Mouse (Mus musculus) lung, adult 2 months (tissue): ENCODE data around the gene Pm20d2. TPM values are rescaled to one million over a fixed set of nuclear protein-coding genes. Genes with fewer than 3 reads are reported as not detected.
A peak's percentile ranks its signal among the peaks of the same experiment; 100 is the strongest.

ENCODE experiments used
- DNase-seq: peaks from one replicate; pipeline ENCODE4 v3.0.0; 2022
- H3K4me1 ChIP-seq: fragments of 200-500 bp; 2 replicates; pipeline ENCODE4 v1.6.1; 2011; ENCODE audit warnings: low read length; ENCODE audit not compliant: control insufficient read depth, insufficient read depth
- H3K4me3 ChIP-seq: fragments of 200-500 bp; replicated peaks from 2 replicates; pipeline ENCODE3; 2011; ENCODE audit warnings: low read depth, mild to moderate bottlenecking, control low read depth, low read length; ENCODE audit errors: extremely low read depth
- CTCF ChIP-seq: fragments of 200-500 bp; IDR thresholded peaks from 2 replicates; pipeline ENCODE4 v1.5.1; 2011; ENCODE audit warnings: mild to moderate bottlenecking, low read length, control low read depth; ENCODE audit not compliant: insufficient read depth
- POLR2A ChIP-seq: fragments of 200-500 bp; IDR thresholded peaks from 2 replicates; pipeline ENCODE4 v1.6.1; 2011; ENCODE audit warnings: low read depth, mild to moderate bottlenecking, control low read depth, low read length, borderline replicate concordance; ENCODE audit errors: extremely low read depth
- WGBS: fragments of 180-500 bp; shearing (Covaris S2); methylation state at CpG from one replicate; pipeline ENCODE4 v1.1.7; 2018; 5-methylcytosine and 5-hydroxymethylcytosine counted together
- polyA plus RNA-seq: library from polyadenylated mRNA; depleted of rRNA; stranded (reverse); fragments of >200 nt; gene quantifications from 2 replicates; pipeline ENCODE4 v1.2.3, GENCODE M21; 2012; rRNA removed

Gene Pm20d2
- polyA plus RNA-seq: 4.7 and 5.5 TPM in 2 replicates

- H3K4me3 ChIP-seq: peak within 1 kb of the TSS; percentile 23
- no peak for DNase-seq
- WGBS: 17% methylated on average over 6 of the region's 6 CpGs
- H3K4me1 ChIP-seq: no peaks in the 10 kb centered on the region; the same call in 1 of the 2 replicates
- no peak for TF ChIP-seq CTCF
- TF ChIP-seq POLR2A: no peak
Observed at GRCm38 (mm10) chr4:33189735-33190036, at the start of gene Pm20d2. Pm20d2 (minus strand) TSS chr4:33189737.

DNA sequence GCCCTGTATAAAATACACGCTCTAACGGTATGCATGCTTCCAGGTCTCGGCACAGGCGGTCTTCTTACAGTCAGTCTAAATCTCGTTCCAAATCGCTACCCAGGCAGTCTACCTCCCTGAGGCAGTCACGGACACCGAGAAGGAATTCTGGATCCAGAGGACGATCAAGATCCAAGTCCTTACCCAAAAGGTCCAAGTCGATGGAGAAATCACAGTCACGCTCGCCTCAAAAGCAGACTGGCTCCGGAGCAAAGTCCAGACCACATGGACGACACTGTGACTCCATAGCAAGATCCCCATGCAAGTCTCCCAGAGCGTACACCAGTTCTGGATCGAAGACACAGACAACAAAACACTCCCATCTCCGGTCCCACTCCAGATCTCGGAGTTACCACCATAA is 41.3 kb upstream of the Pm20d2 start:
- Histone ChIP-seq H3K4me3 (no peak overlapping the region), H3K4me1 (no peaks in the 10 kb centered on the region)
- TF ChIP-seq POLR2A: no peak
- 90% methylated on average over 18 of the region's 18 CpGs for WGBS
- no peak for DNase-seq

DNA sequence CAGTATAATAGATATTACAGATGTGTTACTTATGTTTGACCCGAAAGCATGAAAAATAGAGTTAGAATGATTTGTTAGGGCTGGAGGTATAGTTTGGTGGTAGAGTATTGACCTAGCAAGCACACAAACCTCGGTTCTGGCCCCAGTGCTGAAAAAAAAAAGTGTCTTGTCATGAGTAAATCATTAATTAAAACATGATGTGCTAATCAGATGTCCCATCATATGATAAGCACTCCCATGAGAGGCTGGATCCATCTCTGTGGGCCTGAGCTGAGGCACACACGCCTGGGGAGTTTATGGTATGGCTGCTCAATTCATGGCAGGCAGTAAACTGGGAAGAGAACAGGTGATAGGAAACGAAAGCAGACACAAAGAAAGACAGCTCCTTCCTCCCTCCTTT is 40.1 kb upstream of the Pm20d2 start:
- Histone ChIP-seq H3K4me1 (no peaks in the 10 kb centered on the region), H3K4me3 (no peak overlapping the region)
- TF ChIP-seq CTCF (no peak), POLR2A (no peak)
- DNase-seq: no peak
- 70% methylated on average over 4 of the region's 4 CpGs for WGBS

- WGBS: 79% methylated on average over 7 of the region's 7 CpGs
- no peak for DNase-seq
- Histone ChIP-seq H3K4me1 (no peaks in the 10 kb centered on the region), H3K4me3 (no peak overlapping the region)
- no peak for TF ChIP-seq POLR2A
- TF ChIP-seq CTCF: no peak
Observed at GRCm38 (mm10) chr4:33227164-33227563, 37.6 kb upstream of the Pm20d2 start.

DNA sequence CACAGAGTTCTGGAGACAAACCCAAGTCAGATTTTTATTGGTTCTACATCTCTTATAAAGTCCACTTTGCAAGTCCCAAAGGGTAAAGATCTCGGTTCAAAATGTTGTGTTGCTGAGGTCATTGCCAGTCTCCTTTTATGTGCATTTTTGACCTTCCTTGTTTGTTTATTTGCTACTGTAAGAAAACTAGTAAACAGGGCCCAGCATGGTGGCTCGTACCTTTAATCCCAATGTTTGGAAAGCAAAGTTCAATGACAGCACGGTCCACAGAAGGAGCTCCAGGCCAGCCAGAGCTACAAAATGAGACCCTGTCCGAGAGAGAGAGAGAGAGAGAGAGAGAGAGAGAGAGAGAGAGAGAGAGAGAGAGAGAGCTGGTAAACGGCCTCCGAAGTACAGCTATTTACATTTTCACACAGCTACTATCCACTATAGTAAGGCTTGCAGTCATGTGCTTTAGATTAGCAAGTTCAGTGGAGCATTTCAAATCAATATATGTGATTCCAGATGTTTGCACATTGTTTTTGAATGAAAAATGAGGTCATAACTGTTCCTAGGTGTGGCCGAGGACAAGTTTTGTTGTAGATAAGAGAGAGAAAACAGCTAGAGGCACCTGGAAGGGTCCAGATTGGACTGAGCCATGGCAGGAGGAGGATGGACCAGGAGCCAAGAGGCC is 34.6 kb upstream of the Pm20d2 start:
- no peak for DNase-seq
- 54% methylated on average over 7 of the region's 7 CpGs for WGBS
- TF ChIP-seq POLR2A (no peak), CTCF (no peak)

GRCm38 (mm10) chr4:33221847-33222246 is 32.3 kb upstream of the Pm20d2 start:
- TF ChIP-seq POLR2A: no peak
- TF ChIP-seq CTCF: no peak
- 55% methylated on average over 1 of the region's 1 CpGs for WGBS
- DNase-seq: no peak
- Histone ChIP-seq H3K4me1 (no peaks in the 10 kb centered on the region), H3K4me3 (no peak overlapping the region)

More for the DNA sequence above, 34.6 kb upstream of the Pm20d2 start:
- Histone ChIP-seq H3K4me1 (no peaks in the 10 kb centered on the region), H3K4me3 (no peak overlapping the region)

GRCm38 (mm10) chr4:33208881-33209841 is 19.6 kb upstream of the Pm20d2 start, which contains the start of gene Srsf12:
Srsf12 (plus strand) TSS chr4:33208991.
- TF ChIP-seq POLR2A (no peak), CTCF (no peak)
- WGBS: 3% methylated on average over 65 of the region's 65 CpGs
- H3K4me3 ChIP-seq: peak within 1 kb of the TSS; percentile 28
- H3K4me1 ChIP-seq: no peaks in the 10 kb centered on the region
- DNase-seq: peak; percentile 6

DNA sequence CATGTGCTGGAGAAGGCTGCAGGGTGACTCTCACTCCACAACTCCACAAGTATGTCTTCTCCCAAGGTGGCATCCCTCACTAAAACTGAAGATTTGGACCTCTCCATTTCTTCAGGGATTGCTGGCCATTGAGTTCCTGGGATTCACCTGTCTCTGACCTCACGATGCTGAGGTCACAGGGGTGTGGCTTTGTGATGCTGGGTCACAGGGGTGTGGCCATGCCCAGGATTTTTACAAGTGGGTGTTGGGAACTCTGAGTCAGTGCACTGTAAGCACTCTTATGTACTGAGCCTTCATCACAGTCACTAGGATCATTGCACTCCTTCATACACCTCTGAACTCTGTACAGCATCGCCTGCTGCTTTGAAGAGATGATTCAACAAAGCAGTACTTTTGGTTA is 18.0 kb upstream of the Pm20d2 start:
- TF ChIP-seq POLR2A (no peak), CTCF (no peak)
- Histone ChIP-seq H3K4me1 (no peaks in the 10 kb centered on the region), H3K4me3 (no peak overlapping the region)
- 58% methylated on average over 2 of the region's 2 CpGs for WGBS
- no peak for DNase-seq

GRCm38 (mm10) chr4:33204682-33205081 is 15.1 kb upstream of the Pm20d2 start:
- no peak for TF ChIP-seq POLR2A
- peak; percentile 82 for TF ChIP-seq CTCF
- Histone ChIP-seq H3K4me1 (no peaks in the 10 kb centered on the region), H3K4me3 (no peak overlapping the region)
- WGBS: 11% methylated on average over 4 of the region's 4 CpGs
- DNase-seq: peak; percentile 47
